Mouse (Mus musculus): ENCODE measurements around the gene Pnpt1.

DNA sequence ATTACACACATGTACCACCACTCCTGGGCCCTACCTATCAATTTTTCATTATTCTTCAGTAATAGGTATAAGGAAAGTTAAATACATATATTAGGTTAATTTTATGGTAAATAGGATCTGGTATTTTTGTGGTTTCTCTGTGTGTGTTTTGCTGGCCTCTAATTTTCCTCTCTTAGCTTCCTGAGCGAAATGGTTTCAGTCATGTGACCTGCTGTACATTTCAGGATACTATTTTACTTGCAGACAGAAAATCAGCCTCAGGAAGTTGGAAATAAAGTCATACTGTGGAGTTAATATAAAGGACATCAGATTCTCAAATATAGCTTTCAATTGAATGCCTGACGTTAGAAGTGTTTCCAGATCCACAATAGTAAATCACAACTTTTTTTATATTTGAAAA, 58.4 kb downstream of the Pnpt1 start:
- TF ChIP-seq TAL1 (IDR thresholded peaks at IDR 0.05; ENCODE audit: low read length) (no peak), GATA1 (IDR thresholded peaks at IDR 0.05; ENCODE audit: low read length) (no peak)

Measured in erythroblast, embryonic 14.5 days (primary cell).